Mouse (Mus musculus) hindbrain, embryonic 16.5 days (tissue): ENCODE measurements around the gene Cypt14. TPM values are rescaled to one million over a fixed set of nuclear protein-coding genes. Genes with fewer than 3 reads are reported as not detected.
"Not testable (repeated sequence)": the region's sequence is repeated elsewhere in the genome, so short reads cannot be mapped to it uniquely, and the experiment has no call there.

Experiments
- ATAC-seq: fragments of 200-750 bp; cut with Nextera tagmentation; 2 replicates; pipeline ENCODE4 v1.8.0; 2017; ENCODE audit warnings: moderate TSS enrichment, moderate library complexity
- H3K27ac ChIP-seq: fragments of 300-500 bp; sonication (generic); 2 replicates; pipeline ENCODE4 v1.5.1; 2014; ENCODE audit warnings: low read depth, mild to moderate bottlenecking, control low read depth, low read length, moderate library complexity
- H3K27me3 ChIP-seq: fragments of 300-500 bp; sonication (generic); replicated peaks from 2 replicates; pipeline ENCODE4 v1.6.1; 2014; ENCODE audit warnings: low read length; ENCODE audit not compliant: control insufficient read depth, insufficient read depth
- H3K36me3 ChIP-seq: fragments of 300-500 bp; sonication (generic); 2 replicates; pipeline ENCODE4 v1.6.1; 2014; ENCODE audit warnings: mild to moderate bottlenecking, low read length, moderate library complexity, mixed read lengths; ENCODE audit not compliant: control insufficient read depth, insufficient read depth
- H3K4me1 ChIP-seq: fragments of 300-500 bp; sonication (generic); 2 replicates; pipeline ENCODE4 v1.6.1; 2014; ENCODE audit warnings: low read depth, low read length; ENCODE audit not compliant: control insufficient read depth, insufficient read depth
- H3K4me2 ChIP-seq: fragments of 300-500 bp; sonication (generic); 2 replicates; pipeline ENCODE4 v1.6.1; 2014; ENCODE audit warnings: mild to moderate bottlenecking, low read length, control low read depth, moderate library complexity
- H3K4me3 ChIP-seq: fragments of 300-500 bp; sonication (generic); 2 replicates; pipeline ENCODE4 v1.5.1; 2014; ENCODE audit warnings: mild to moderate bottlenecking, low read length, control low read depth, moderate library complexity
- H3K9ac ChIP-seq: fragments of 300-500 bp; sonication (generic); 2 replicates; pipeline ENCODE4 v1.6.1; 2014; ENCODE audit warnings: low read depth, mild to moderate bottlenecking, control low read depth, low read length, moderate library complexity
- H3K9me3 ChIP-seq: fragments of 300-500 bp; sonication (generic); 2 replicates; pipeline ENCODE4 v1.6.1; 2014; ENCODE audit warnings: mild to moderate bottlenecking, low read length, moderate library complexity; ENCODE audit not compliant: control insufficient read depth
- WGBS: fragments of 180-500 bp; shearing (Covaris S2); extraction: QIAGEN DNeasy Blood & Tissue Kit; methylation state at CpG from one replicate; pipeline ENCODE4 v1.1.7; 2014; 5-methylcytosine and 5-hydroxymethylcytosine counted together
- polyA plus RNA-seq: library from polyadenylated mRNA; unstranded; fragments of >200 nt; fragmentation: Nextera tagmentation; extraction: Ambion mirVana; gene quantifications from 2 replicates; pipeline ENCODE4 v1.2.1, GENCODE M21; 2015

Gene Cypt14
- polyA plus RNA-seq, result not detected in 2 replicates

- H3K9me3 ChIP-seq, H3K36me3 ChIP-seq, H3K9ac ChIP-seq, H3K27ac ChIP-seq, ATAC-seq, H3K4me1 ChIP-seq, H3K4me2 ChIP-seq, H3K4me3 ChIP-seq, H3K27me3 ChIP-seq: not testable (repeated sequence)
- 84% methylated on average over 2 of the region's 2 CpGs for WGBS
Observed at GRCm38 (mm10) chrX:39863504-39863903, at the start of gene Cypt14. Cypt14 (minus strand) TSS chrX:39863604.
